Comparison of ENCODE assay signal across 14 mouse cellular contexts in the genomic region with DNA sequence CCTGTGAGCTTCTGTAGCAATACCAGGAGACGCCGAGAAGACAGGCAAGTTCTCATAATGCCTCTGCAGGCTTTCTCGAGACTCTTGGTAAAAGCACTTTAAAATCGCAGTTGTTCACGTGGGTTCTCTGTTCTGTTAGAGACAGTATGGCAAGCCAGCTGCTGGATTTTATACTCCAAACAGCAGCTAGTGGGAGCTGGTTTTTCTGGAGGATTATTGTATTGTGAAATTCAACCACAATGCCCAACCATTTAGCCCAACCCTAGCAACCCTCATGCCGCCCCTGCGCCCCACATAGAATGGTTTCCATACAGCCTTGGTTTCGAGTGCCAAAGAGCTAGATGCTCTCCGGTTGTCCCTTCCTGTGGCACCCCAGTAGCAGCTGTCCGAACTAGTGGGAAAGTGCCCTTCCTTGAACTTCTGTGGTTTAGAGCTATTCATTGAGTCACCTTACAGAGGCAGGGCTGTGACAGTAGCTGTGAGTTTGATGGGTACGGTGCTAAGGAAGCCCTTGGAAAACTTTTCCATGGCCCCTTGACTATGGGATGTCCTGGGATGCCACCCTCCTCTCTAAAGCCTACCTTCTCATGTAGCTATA. TPM values are rescaled to one million over a fixed set of nuclear protein-coding genes. Genes with fewer than 3 reads are reported as not detected.
A peak's percentile ranks its signal among the peaks of the same experiment; 100 is the strongest.
DNase-seq lines count a peak whose midpoint lies in the region; ATAC-seq and TF ChIP-seq lines count a peak whose summit lies in the region.
"Had no signal": no experiment of that assay in that cellular context is flagged by ENCODE, and none has a peak within 500 bp of the region (broad histone marks: within the 10 kb centered on the region; RNA-seq: fewer than 3 reads in every experiment).

No protein-coding gene starts in this region.

- H3K36me3 ChIP-seq in MEL (ENCODE audit: control insufficient read depth in 1 of 2, insufficient read depth in 2 of 2, low read length in 2 of 2) (peaks cover 0 to 13% of the 10 kb centered on the region in 2 experiments; a peak in 2 of 4 replicates), myocyte (ENCODE audit: control insufficient read depth, insufficient read depth) (peaks cover 54% of the 10 kb centered on the region)
- H3K36me3 ChIP-seq in embryonic facial prominence, embryonic 10.5 days (replicated peaks) = peaks cover 97% of the 10 kb centered on the region
- peaks cover 65% of the 10 kb centered on the region for H3K36me3 ChIP-seq in hindbrain, embryonic 14.5 days (replicated peaks; ENCODE audit: control insufficient read depth, insufficient read depth)
- peaks cover 16% of the 10 kb centered on the region for H3K36me3 ChIP-seq in stomach, postnatal 0 days (ENCODE audit: control insufficient read depth, insufficient read depth, low read length)

- no peak overlapping the region for H3K9ac ChIP-seq in MEL (ENCODE audit: control insufficient read depth, low read depth, low read length, poor library complexity, severe bottlenecking)
- H3K9ac ChIP-seq in hindbrain, embryonic 14.5 days = no peak overlapping the region
- H3K9ac ChIP-seq in stomach, postnatal 0 days (ENCODE audit: low read length) = no peak overlapping the region
- H3K9ac ChIP-seq: lung, embryonic 14.5 days had no signal

- no peak for ATAC-seq in hindbrain, embryonic 14.5 days (ENCODE audit: low FRiP score)
- ATAC-seq in stomach, postnatal 0 days (ENCODE audit: low FRiP score, low TSS enrichment) = no peak
- ATAC-seq: hindbrain, embryonic 16.5 days had no signal

- H3K9me3 ChIP-seq in MEL (replicated peaks; ENCODE audit: insufficient read depth, low read length) = no peaks in the 10 kb centered on the region
- H3K9me3 ChIP-seq in embryonic facial prominence, embryonic 10.5 days = no peaks in the 10 kb centered on the region
- H3K9me3 ChIP-seq in hindbrain, embryonic 14.5 days (ENCODE audit: control insufficient read depth, low read length) = no peaks in the 10 kb centered on the region
- no peaks in the 10 kb centered on the region for H3K9me3 ChIP-seq in stomach, postnatal 0 days (ENCODE audit: control insufficient read depth, low read length)
- H3K9me3 ChIP-seq: G1E; megakaryocyte, embryonic 14.5 days had no signal

- no peak; the same call in none of the 2 replicates for TF ChIP-seq RAD21 in MEL (IDR thresholded peaks at IDR 0.05; ENCODE audit: low read depth, low read length)

- no peak overlapping the region for H3K4me3 ChIP-seq in layer of hippocampus, adult 2 months
- H3K4me3 ChIP-seq in MEL (ENCODE audit: control insufficient read depth in 1 of 2, insufficient read depth in 1 of 2, low read depth in 2 of 2, low read length in 2 of 2) (no peak overlapping the region), myocyte (no peak overlapping the region)
- no peak overlapping the region for H3K4me3 ChIP-seq in embryonic facial prominence, embryonic 10.5 days
- no peak overlapping the region for H3K4me3 ChIP-seq in hindbrain, embryonic 14.5 days (replicated peaks; ENCODE audit: low read length)
- no peak overlapping the region for H3K4me3 ChIP-seq in stomach, postnatal 0 days (ENCODE audit: low read depth, low read length)
- H3K4me3 ChIP-seq: megakaryocyte, embryonic 14.5 days had no signal

- H3K79me2 ChIP-seq in MEL (ENCODE audit: control insufficient read depth, insufficient read depth, low read length, poor library complexity) = no peaks in the 10 kb centered on the region
- no peaks in the 10 kb centered on the region for H3K79me2 ChIP-seq in myocyte (ENCODE audit: control insufficient read depth, insufficient read depth)

- no peak overlapping the region for H3K4me2 ChIP-seq in myocyte (ENCODE audit: low read depth)
- H3K4me2 ChIP-seq in hindbrain, embryonic 14.5 days (replicated peaks) = no peak overlapping the region
- no peak overlapping the region for H3K4me2 ChIP-seq in stomach, postnatal 0 days (replicated peaks; ENCODE audit: low read depth)
- H3K4me2 ChIP-seq: lung, embryonic 14.5 days had no signal

- no peak overlapping the region for H3ac ChIP-seq in myocyte (ENCODE audit: control insufficient read depth, insufficient read length)

- H3K27ac ChIP-seq in layer of hippocampus, adult 2 months = no peak overlapping the region
- no peak overlapping the region for H3K27ac ChIP-seq in MEL (ENCODE audit: control insufficient read depth, low read depth, low read length)
- H3K27ac ChIP-seq in embryonic facial prominence, embryonic 10.5 days (replicated peaks) = peak overlapping the region; percentile 63
- no peak overlapping the region for H3K27ac ChIP-seq in hindbrain, embryonic 14.5 days
- H3K27ac ChIP-seq in stomach, postnatal 0 days (replicated peaks) = no peak overlapping the region

- peak; percentile 60 for TF ChIP-seq CTCF in layer of hippocampus, adult 2 months (conservative IDR thresholded peaks at IDR 0.05)
- TF ChIP-seq CTCF in MEL (IDR thresholded peaks at IDR 0.05 in 2 of 3, conservative IDR thresholded peaks at IDR 0.05 in 1 of 3; ENCODE audit: control insufficient read depth in 1 of 3, insufficient read depth in 1 of 3, low read depth in 2 of 3, low read length in 3 of 3, poor library complexity in 1 of 3, severe bottlenecking in 1 of 3) = peak in 2 of 3 experiments; percentile 16 to 39; a peak in 3 of 6 replicates
- TF ChIP-seq CTCF in stomach, postnatal 0 days (IDR thresholded peaks at IDR 0.05; ENCODE audit: low read depth) = no peak; the same call in 1 of the 2 replicates

- DNase-seq in layer of hippocampus, adult 2 months (ENCODE audit: low spot score in 2 of 2) = no peak
- no peak for DNase-seq in layer of hippocampus, postnatal 14 days (ENCODE audit: low spot score in 2 of 2)
- no peak for DNase-seq in MEL (ENCODE audit: low read depth, low spot score)
- no peak for DNase-seq in embryonic facial prominence, embryonic 10.5 days (ENCODE audit: low spot score)
- DNase-seq in hindbrain, embryonic 14.5 days (ENCODE audit: low spot score) = no peak
- DNase-seq in stomach, postnatal 0 days (ENCODE audit: low spot score) = no peak
- DNase-seq: cerebellum, adult 18-20 months; kidney, adult 8-10 months; kidney, postnatal 4 days; lung, embryonic 14.5 days had no signal

- TF ChIP-seq POLR2A in MEL (IDR thresholded peaks at IDR 0.05; ENCODE audit: control insufficient read depth in 1 of 2, insufficient read depth in 1 of 2, low read depth in 1 of 2, low read length in 2 of 2, poor library complexity in 1 of 2) (no peak), myocyte (IDR thresholded peaks at IDR 0.05; ENCODE audit: insufficient read length, low read depth) (no peak)

- no peaks in the 10 kb centered on the region for H3K4me1 ChIP-seq in MEL (ENCODE audit: control insufficient read depth in 1 of 2, insufficient read depth in 2 of 2, low read length in 2 of 2)
- H3K4me1 ChIP-seq in embryonic facial prominence, embryonic 10.5 days = peaks cover 12% of the 10 kb centered on the region
- no peaks in the 10 kb centered on the region for H3K4me1 ChIP-seq in hindbrain, embryonic 14.5 days (replicated peaks; ENCODE audit: control insufficient read depth, insufficient read depth, low read length)
- no peaks in the 10 kb centered on the region for H3K4me1 ChIP-seq in stomach, postnatal 0 days (replicated peaks; ENCODE audit: control insufficient read depth, insufficient read depth)

- no peaks in the 10 kb centered on the region for H3K27me3 ChIP-seq in MEL (ENCODE audit: control insufficient read depth in 1 of 2, insufficient read depth in 2 of 2, low read length in 2 of 2)
- H3K27me3 ChIP-seq in embryonic facial prominence, embryonic 10.5 days (replicated peaks; ENCODE audit: low read depth, poor library complexity, severe bottlenecking) = no peaks in the 10 kb centered on the region
- H3K27me3 ChIP-seq in myocyte (ENCODE audit: control insufficient read depth, insufficient read depth, insufficient read length) = no peaks in the 10 kb centered on the region
- H3K27me3 ChIP-seq in hindbrain, embryonic 14.5 days (ENCODE audit: control insufficient read depth, insufficient read depth, low read length) = no peaks in the 10 kb centered on the region
- H3K27me3 ChIP-seq in stomach, postnatal 0 days (ENCODE audit: control insufficient read depth, insufficient read depth, low read length) = no peaks in the 10 kb centered on the region
- H3K27me3 ChIP-seq: megakaryocyte, embryonic 14.5 days had no signal

- no peak for TF ChIP-seq EP300 in MEL (IDR thresholded peaks at IDR 0.05; ENCODE audit: low read depth in 1 of 2, low read length in 2 of 2)
- no peak for TF ChIP-seq EP300 in stomach, postnatal 0 days (optimal IDR thresholded peaks at IDR 0.05)

- 95% methylated on average over 11 of the region's 11 CpGs for whole genome bisulfite sequencing in embryonic facial prominence, embryonic 10.5 days
- WGBS in hindbrain, embryonic 14.5 days = 91% methylated on average over 11 of the region's 11 CpGs
- WGBS in stomach, postnatal 0 days = 85% methylated on average over 11 of the region's 11 CpGs

TF ChIP-seq in MEL, 35 proteins besides CTCF, POLR2A, EP300 and RAD21:
- TF ChIP-seq ETS1 (IDR thresholded peaks at IDR 0.05; ENCODE audit: low read depth, low read length) (no peak), SMC3 (IDR thresholded peaks at IDR 0.05; ENCODE audit: low read depth, low read length) (peak; percentile 12; the same call in 1 of the 2 replicates)

TF ChIP-seq in myocyte, 11 proteins besides CTCF, POLR2A, EP300 and RAD21 (continues in another document):
- TF ChIP-seq POLR2AphosphoS2 (IDR thresholded peaks at IDR 0.05; ENCODE audit: insufficient read length, low read depth) = no peak

RNA-seq across cellular contexts. Expression of a gene that starts 38.3 kb away (rescaled TPM):
- 100 to 1,000 TPM; 251 to 256 TPM for total RNA-seq in layer of hippocampus, adult 2 months (2021)
- 100 to 1,000 TPM; 327 to 330 TPM for total RNA-seq in layer of hippocampus, postnatal 14 days (2021)
- total RNA-seq in MEL (2012; rRNA removed) = 33.4 and 45.1 TPM in 2 replicates
- polyA plus RNA-seq in MEL (2012; ENCODE audit: insufficient read depth in 1 of 2, insufficient read length in 2 of 2, low read depth in 1 of 2, low replicate concordance in 2 of 2, missing spikeins in 1 of 2) = 100 to 1,000 TPM in 1 of 2 experiments, 10 to 100 TPM in 1; 83.2 to 199 TPM
- polyA plus RNA-seq in embryonic facial prominence, embryonic 10.5 days (2016; fragmentation: Nextera tagmentation; extraction: Ambion mirVana) = 115 and 119 TPM in 2 replicates
- 132 TPM for polyA plus RNA-seq in myocyte (2012; fragmentation: generic; extraction: Trizol)
- 173 and 186 TPM in 2 replicates for polyA plus RNA-seq in hindbrain, embryonic 14.5 days (2014; fragmentation: Nextera tagmentation; extraction: Ambion mirVana)
- 48.4 and 50.8 TPM in 2 replicates for polyA plus RNA-seq in stomach, postnatal 0 days (2015; fragmentation: Nextera tagmentation; extraction: Ambion mirVana)

RNA-seq across cellular contexts. Expression of a gene that starts 38.3 kb away (rescaled TPM):
- 1 to 10 TPM; 1.1 to 1.8 TPM for total RNA-seq in layer of hippocampus, adult 2 months (2021)
- total RNA-seq in layer of hippocampus, postnatal 14 days (2021) = 1 to 10 TPM in 1 of 2 experiments, under 1 TPM in 1; 0.45 to 2.1 TPM
- total RNA-seq in MEL (2012; rRNA removed) = 0.23 and 0.29 TPM in 2 replicates
- polyA plus RNA-seq in MEL (2012; ENCODE audit: insufficient read depth in 1 of 2, insufficient read length in 2 of 2, low read depth in 1 of 2, low replicate concordance in 2 of 2, missing spikeins in 1 of 2) (under 1 TPM in 1 of 2 experiments, not detected in 1; 0.21 TPM), myocyte (2012; fragmentation: generic; extraction: Trizol) (not detected)
- polyA plus RNA-seq in embryonic facial prominence, embryonic 10.5 days (2016; fragmentation: Nextera tagmentation; extraction: Ambion mirVana) = 1.3 and 1.8 TPM in 2 replicates
- polyA plus RNA-seq in hindbrain, embryonic 14.5 days (2014; fragmentation: Nextera tagmentation; extraction: Ambion mirVana) = 0.94 and 1.2 TPM in 2 replicates
- polyA plus RNA-seq in stomach, postnatal 0 days (2015; fragmentation: Nextera tagmentation; extraction: Ambion mirVana) = 1.1 and 1.3 TPM in 2 replicates
